Mouse (Mus musculus) kidney, adult 2 months (tissue): ENCODE results near the gene Tmx2. TPM values are rescaled to one million over a fixed set of nuclear protein-coding genes. Genes with fewer than 3 reads are reported as not detected.

Source experiments
- DNase-seq: peaks from one replicate; pipeline ENCODE4 v3.0.0; 2021
- H3K27ac ChIP-seq: fragments of 200-500 bp; 2 replicates; pipeline ENCODE4 v1.5.1; 2012; ENCODE audit warnings: low read depth, low read length, control low read depth, inconsistent platforms; ENCODE audit not compliant: insufficient read depth
- H3K27me3 ChIP-seq: fragments of 200-500 bp; replicated peaks from 2 replicates; pipeline ENCODE4 v1.6.1; 2012; ENCODE audit warnings: mild to moderate bottlenecking, moderate library complexity, low read length, inconsistent platforms; ENCODE audit not compliant: control insufficient read depth, insufficient read depth
- H3K36me3 ChIP-seq: fragments of 200-500 bp; 2 replicates; pipeline ENCODE4 v1.6.1; 2012; ENCODE audit warnings: mild to moderate bottlenecking, moderate library complexity, low read length, inconsistent platforms; ENCODE audit not compliant: control insufficient read depth, insufficient read depth
- H3K4me1 ChIP-seq: fragments of 200-500 bp; 2 replicates; pipeline ENCODE4 v1.6.1; 2011; ENCODE audit warnings: low read length; ENCODE audit not compliant: control insufficient read depth, insufficient read depth
- H3K4me3 ChIP-seq: fragments of 200-500 bp; 2 replicates; pipeline ENCODE4 v1.5.1; 2011; ENCODE audit warnings: mild to moderate bottlenecking, low read depth, low read length, control low read depth; ENCODE audit not compliant: insufficient read depth
- CTCF ChIP-seq: fragments of 200-500 bp; conservative IDR thresholded peaks from 2 replicates; pipeline ENCODE4 v1.5.1; 2011; ENCODE audit warnings: low read depth, mild to moderate bottlenecking, control low read depth, low read length, moderate library complexity, mixed read lengths; ENCODE audit not compliant: insufficient read depth, insufficient read length
- POLR2A ChIP-seq: fragments of 200-500 bp; IDR thresholded peaks from one replicate; pipeline ENCODE4 v1.6.1; 2011; ENCODE audit warnings: low read depth, low read length, control low read depth
- WGBS: fragments of 180-500 bp; shearing (Covaris S2); methylation state at CpG from one replicate; pipeline ENCODE4 v1.1.7; 2018; 5-methylcytosine and 5-hydroxymethylcytosine counted together
- polyA plus RNA-seq: library from polyadenylated mRNA; depleted of rRNA; stranded (reverse); fragments of >200 nt; gene quantifications from 2 replicates; pipeline ENCODE4 v1.2.3, GENCODE M21; 2012

Gene Tmx2
- polyA plus RNA-seq, 1 experiment, result 188 TPM

- no peak overlapping the region for H3K4me3 ChIP-seq
- H3K27me3 ChIP-seq, result no peaks in the 10 kb centered on the region
- 9% methylated on average over 7 of the region's 7 CpGs for WGBS
- no peak for TF ChIP-seq POLR2A
- TF ChIP-seq CTCF, result no peak
- H3K27ac ChIP-seq, result peak overlapping the region; percentile 94
- DNase-seq, result peak; percentile 66
- no peaks in the 10 kb centered on the region for H3K36me3 ChIP-seq
- peaks cover 62% of the 10 kb centered on the region for H3K4me1 ChIP-seq
These were observed 41.3 kb downstream of the Tmx2 start for GRCm38 (mm10) chr2:84637452-84638165.

GRCm38 (mm10) chr2:84636231-84636741 lies 42.7 kb downstream of the Tmx2 start:
- H3K27me3 ChIP-seq, result no peaks in the 10 kb centered on the region
- H3K4me1 ChIP-seq, result peaks cover 62% of the 10 kb centered on the region
- no peak for TF ChIP-seq CTCF
- no peak for TF ChIP-seq POLR2A
- peak; percentile 88 for DNase-seq
- H3K27ac ChIP-seq, result peak overlapping the region; percentile 100
- WGBS, result 5% methylated on average over 8 of the region's 8 CpGs
- H3K4me3 ChIP-seq, result no peak overlapping the region
- no peaks in the 10 kb centered on the region for H3K36me3 ChIP-seq

GRCm38 (mm10) chr2:84635611-84636010 lies 43.3 kb downstream of the Tmx2 start:
- peak; percentile 99 for DNase-seq
- Histone ChIP-seq H3K27me3 (no peaks in the 10 kb centered on the region), H3K4me1 (peaks cover 56% of the 10 kb centered on the region), H3K4me3 (no peak overlapping the region), H3K27ac (peak overlapping the region; percentile 100), H3K36me3 (no peaks in the 10 kb centered on the region)
- WGBS, result 2% methylated on average over 2 of the region's 2 CpGs
- TF ChIP-seq CTCF, result no peak
- no peak for TF ChIP-seq POLR2A

GRCm38 (mm10) chr2:84634934-84635482 lies 43.9 kb downstream of the Tmx2 start:
- WGBS, result 20% methylated on average over 4 of the region's 4 CpGs
- DNase-seq, result no peak
- TF ChIP-seq CTCF, result 0 out of 2 replicates have a peak, but pooled peaks have one; percentile 7
- no peak for TF ChIP-seq POLR2A
- Histone ChIP-seq H3K27ac (peak overlapping the region; percentile 100), H3K27me3 (no peaks in the 10 kb centered on the region), H3K4me1 (peaks cover 56% of the 10 kb centered on the region), H3K4me3 (no peak overlapping the region), H3K36me3 (no peaks in the 10 kb centered on the region)

GRCm38 (mm10) chr2:84634006-84634405 lies 44.9 kb downstream of the Tmx2 start:
- TF ChIP-seq CTCF (no peak), POLR2A (no peak)
- Histone ChIP-seq H3K36me3 (no peaks in the 10 kb centered on the region; the same call in 1 of the 2 replicates), H3K27me3 (no peaks in the 10 kb centered on the region), H3K4me1 (peaks cover 57% of the 10 kb centered on the region), H3K4me3 (no peak overlapping the region), H3K27ac (peak overlapping the region; percentile 100)
- WGBS, result 43% methylated on average over 4 of the region's 4 CpGs
- no peak for DNase-seq

- H3K4me1 ChIP-seq, result peaks cover 60% of the 10 kb centered on the region
- peak; percentile 55 for DNase-seq
- H3K4me3 ChIP-seq, result no peak overlapping the region
- H3K27ac ChIP-seq, result peak overlapping the region; percentile 98
- H3K36me3 ChIP-seq, result no peaks in the 10 kb centered on the region; the same call in 1 of the 2 replicates
- WGBS, result 10% methylated on average over 3 of the region's 3 CpGs
- TF ChIP-seq POLR2A (no peak), CTCF (no peak)
- H3K27me3 ChIP-seq, result no peaks in the 10 kb centered on the region
These were observed 45.9 kb downstream of the Tmx2 start for GRCm38 (mm10) chr2:84632999-84633398.

- DNase-seq, result no peak
- Histone ChIP-seq H3K27ac (peak overlapping the region; percentile 98), H3K4me1 (peaks cover 55% of the 10 kb centered on the region), H3K27me3 (no peaks in the 10 kb centered on the region), H3K4me3 (no peak overlapping the region), H3K36me3 (no peaks in the 10 kb centered on the region; the same call in 1 of the 2 replicates)
- TF ChIP-seq POLR2A, result no peak
- TF ChIP-seq CTCF, result no peak
- WGBS, result 91% methylated on average over 1 of the region's 1 CpGs
These were observed 46.9 kb downstream of the Tmx2 start for GRCm38 (mm10) chr2:84632001-84632400.
